Mouse (Mus musculus) MEL (cell line): ENCODE results near the gene Pacs1. TPM values are rescaled to one million over a fixed set of nuclear protein-coding genes. Genes with fewer than 3 reads are reported as not detected.
A peak's percentile ranks its signal among the peaks of the same experiment; 100 is the strongest.

Experiments
- DNase-seq: peaks from one replicate; pipeline ENCODE4 v3.0.0; 2011; ENCODE audit warnings: low read depth, low spot score
- H3K27ac ChIP-seq: 2 replicates; pipeline ENCODE4 v1.5.1; 2012; ENCODE audit warnings: low read depth, mild to moderate bottlenecking, control low read depth, low read length, moderate library complexity; ENCODE audit not compliant: control insufficient read depth
- H3K27me3 ChIP-seq, 2 experiments: fragments of 150-350 bp in 1 of 2; sonication (generic) in 1 of 2; 2 replicates each; pipeline ENCODE4 v1.6.1; 2012; ENCODE audit warnings: low read length in 2 of 2, mild to moderate bottlenecking in 2 of 2, improper control_type of control experiment in 1 of 2, moderate library complexity in 1 of 2; ENCODE audit not compliant: insufficient read depth in 2 of 2, control insufficient read depth in 1 of 2
- H3K36me3 ChIP-seq, 2 experiments: 2 replicates each; pipeline ENCODE4 v1.6.1; 2012 to 2014; ENCODE audit warnings: low read length in 2 of 2, improper control_type of control experiment in 1 of 2, inconsistent platforms in 1 of 2, mild to moderate bottlenecking in 1 of 2; ENCODE audit not compliant: insufficient read depth in 2 of 2, control insufficient read depth in 1 of 2
- H3K4me1 ChIP-seq, 2 experiments: fragments of 150-350 bp in 1 of 2; sonication (generic) in 1 of 2; 2 replicates each; pipeline ENCODE4 v1.6.1; 2012; ENCODE audit warnings: low read length in 2 of 2, improper control_type of control experiment in 1 of 2, mild to moderate bottlenecking in 1 of 2; ENCODE audit not compliant: insufficient read depth in 2 of 2, control insufficient read depth in 1 of 2
- H3K4me3 ChIP-seq, 2 experiments: fragments of 150-350 bp in 1 of 2; sonication (generic) in 1 of 2; 2 replicates each; pipeline ENCODE4 v1.5.1; 2012; ENCODE audit warnings: low read depth in 2 of 2, low read length in 2 of 2, mild to moderate bottlenecking in 2 of 2, moderate library complexity in 2 of 2, control low read depth in 1 of 2, improper control_type of control experiment in 1 of 2; ENCODE audit not compliant: control insufficient read depth in 1 of 2, insufficient read depth in 1 of 2
- H3K79me2 ChIP-seq: 2 replicates; pipeline ENCODE4 v1.6.1; 2012; ENCODE audit warnings: mild to moderate bottlenecking, low read length, moderate library complexity; ENCODE audit not compliant: control insufficient read depth, poor library complexity, insufficient read depth
- H3K9ac ChIP-seq: 2 replicates; pipeline ENCODE4 v1.6.1; 2012; ENCODE audit warnings: low read depth, mild to moderate bottlenecking, control low read depth, low read length, moderate library complexity; ENCODE audit not compliant: control insufficient read depth, poor library complexity, severe bottlenecking
- H3K9me3 ChIP-seq: fragments of 150-350 bp; sonication (generic); replicated peaks from 2 replicates; pipeline ENCODE4 v1.6.1; 2012; ENCODE audit warnings: mild to moderate bottlenecking, low read length, improper control_type of control experiment, moderate library complexity; ENCODE audit not compliant: insufficient read depth
- CHD2 ChIP-seq: IDR thresholded peaks from 2 replicates; pipeline ENCODE4 v1.6.1; 2011; ENCODE audit warnings: low read length, improper control_type of control experiment
- CTCF ChIP-seq, 3 experiments: IDR thresholded peaks in 2 of 3; conservative IDR thresholded peaks in 1 of 3; 2 replicates each; pipeline ENCODE4 v1.5.1; 2011 to 2012; ENCODE audit warnings: low read length in 3 of 3, low read depth in 2 of 3, mild to moderate bottlenecking in 2 of 3, improper control_type of control experiment in 1 of 3, inconsistent platforms in 1 of 3, mixed read lengths in 1 of 3, moderate library complexity in 1 of 3; ENCODE audit not compliant: control insufficient read depth in 1 of 3, insufficient read depth in 1 of 3, poor library complexity in 1 of 3, severe bottlenecking in 1 of 3
- E2F4 ChIP-seq: IDR thresholded peaks from 2 replicates; pipeline ENCODE4 v1.6.1; 2011; ENCODE audit warnings: low read depth, low read length, improper control_type of control experiment, borderline replicate concordance
- ELF1 ChIP-seq: IDR thresholded peaks from 2 replicates; pipeline ENCODE4 v1.6.1; 2014; ENCODE audit warnings: low read depth, mild to moderate bottlenecking, inconsistent platforms, low read length, improper control_type of control experiment, moderate library complexity
- GABPA ChIP-seq: IDR thresholded peaks from 2 replicates; pipeline ENCODE4 v1.6.1; 2012; ENCODE audit warnings: low read depth, mild to moderate bottlenecking, inconsistent platforms, low read length, improper control_type of control experiment, moderate library complexity
- HCFC1 ChIP-seq: IDR thresholded peaks from 2 replicates; pipeline ENCODE4 v1.6.1; 2012; ENCODE audit warnings: low read depth, mild to moderate bottlenecking, inconsistent platforms, low read length, improper control_type of control experiment, moderate library complexity
- JUND ChIP-seq: IDR thresholded peaks from 2 replicates; pipeline ENCODE4 v1.6.1; 2011; ENCODE audit warnings: low read depth, mild to moderate bottlenecking, improper control_type of control experiment, low read length
- KAT2A ChIP-seq: conservative IDR thresholded peaks from 2 replicates; pipeline ENCODE4 v1.6.1; 2012; ENCODE audit warnings: low read depth, low read length, improper control_type of control experiment, inconsistent platforms
- MAX ChIP-seq: IDR thresholded peaks from 2 replicates; pipeline ENCODE4 v1.6.1; 2011; ENCODE audit warnings: low read length, improper control_type of control experiment
- MAZ ChIP-seq: IDR thresholded peaks from 2 replicates; pipeline ENCODE4 v1.6.1; 2012; ENCODE audit warnings: low read depth, mild to moderate bottlenecking, inconsistent platforms, low read length, improper control_type of control experiment
- MYB ChIP-seq: IDR thresholded peaks from 2 replicates; pipeline ENCODE4 v1.6.1; 2011; ENCODE audit warnings: mild to moderate bottlenecking, low read depth, low read length, improper control_type of control experiment
- MYC ChIP-seq: IDR thresholded peaks from 2 replicates; pipeline ENCODE4 v1.6.1; 2011; ENCODE audit warnings: low read depth, mild to moderate bottlenecking, low read length, improper control_type of control experiment, moderate library complexity
- NELFE ChIP-seq: IDR thresholded peaks from 2 replicates; pipeline ENCODE4 v1.6.1; 2011; ENCODE audit warnings: low read depth, low read length, improper control_type of control experiment
- NRF1 ChIP-seq: IDR thresholded peaks from 2 replicates; pipeline ENCODE4 v1.6.1; 2014; ENCODE audit warnings: low read depth, mild to moderate bottlenecking, inconsistent platforms, low read length, improper control_type of control experiment, moderate library complexity; ENCODE audit not compliant: poor library complexity, insufficient read depth, severe bottlenecking
- POLR2AphosphoS2 ChIP-seq: IDR thresholded peaks from 2 replicates; pipeline ENCODE4 v1.6.1; 2011; ENCODE audit warnings: low read length, improper control_type of control experiment
- RAD21 ChIP-seq: IDR thresholded peaks from 2 replicates; pipeline ENCODE4 v1.6.1; 2011; ENCODE audit warnings: mild to moderate bottlenecking, low read depth, low read length, improper control_type of control experiment
- RCOR1 ChIP-seq: IDR thresholded peaks from 2 replicates; pipeline ENCODE4 v1.6.1; 2012; ENCODE audit warnings: low read depth, mild to moderate bottlenecking, inconsistent platforms, low read length, improper control_type of control experiment
- SIN3A ChIP-seq: IDR thresholded peaks from 2 replicates; pipeline ENCODE4 v1.6.1; 2012; ENCODE audit warnings: low read length, improper control_type of control experiment, inconsistent platforms
- SMC3 ChIP-seq: IDR thresholded peaks from 2 replicates; pipeline ENCODE4 v1.6.1; 2011; ENCODE audit warnings: low read depth, low read length, improper control_type of control experiment
- TCF12 ChIP-seq: IDR thresholded peaks from 2 replicates; pipeline ENCODE4 v1.6.1; 2014; ENCODE audit warnings: low read depth, mild to moderate bottlenecking, inconsistent platforms, low read length, improper control_type of control experiment, moderate library complexity
- ZC3H11A ChIP-seq: IDR thresholded peaks from 2 replicates; pipeline ENCODE4 v1.6.1; 2012; ENCODE audit warnings: low read depth, mild to moderate bottlenecking, inconsistent platforms, low read length, improper control_type of control experiment
- ZKSCAN1 ChIP-seq: IDR thresholded peaks from 2 replicates; pipeline ENCODE4 v1.6.1; 2012; ENCODE audit warnings: low read depth, mild to moderate bottlenecking, inconsistent platforms, low read length, improper control_type of control experiment, moderate library complexity
- polyA plus RNA-seq, 2 experiments: library from polyadenylated mRNA; stranded (reverse) in 1 of 2; unstranded in 1 of 2; fragments of >175 nt in 1 of 2; fragments of >200 nt in 1 of 2; gene quantifications; 2 replicates each; pipeline versions ENCODE4 v1.2.1 to v1.2.4; 2012; ENCODE audit warnings: low replicate concordance in 2 of 2, low read depth in 1 of 2; ENCODE audit not compliant: insufficient read length in 2 of 2, insufficient read depth in 1 of 2, missing spikeins in 1 of 2
- total RNA-seq: library from RNA; depleted of rRNA; stranded (reverse); fragments of 300-350 nt; gene quantifications from 2 replicates; pipeline ENCODE4 v1.2.3, GENCODE M21; 2012

Pacs1 gene
- total and polyA plus RNA-seq, 3 experiments, result 5.7 to 19.9 TPM; not detected in 1

- H3K36me3 ChIP-seq, result no peaks in the 10 kb centered on the region
- no peaks in the 10 kb centered on the region for H3K9me3 ChIP-seq
- H3K27ac ChIP-seq, result no peak overlapping the region
- H3K79me2 ChIP-seq, result no peaks in the 10 kb centered on the region
- no peak overlapping the region for H3K9ac ChIP-seq
- DNase-seq, result peak; percentile 56
- no peaks in the 10 kb centered on the region for H3K4me1 ChIP-seq
- no peaks in the 10 kb centered on the region for H3K27me3 ChIP-seq
- TF ChIP-seq MYC (no peak), RCOR1 (no peak), JUND (no peak), POLR2AphosphoS2 (no peak), SMC3 (peak; percentile 68), E2F4 (no peak), SIN3A (peak; percentile 31; the same call in 1 of the 2 replicates), MAX (no peak), MYB (no peak), TCF12 (no peak), GABPA (no peak), NRF1 (no peak), ZC3H11A (peak; percentile 63), RAD21 (peak; percentile 83), CTCF (IDR thresholded peaks at IDR 0.05 in 2 of 3, conservative IDR thresholded peaks at IDR 0.05 in 1 of 3; ENCODE audit: control insufficient read depth in 1 of 3, insufficient read depth in 1 of 3, low read depth in 2 of 3, low read length in 3 of 3, poor library complexity in 1 of 3, severe bottlenecking in 1 of 3) (peak; percentile 37 to 85 (median 65)), ELF1 (no peak)
- no peak overlapping the region for H3K4me3 ChIP-seq
Measured at GRCm38 (mm10) chr19:5139640-5140039, 133.3 kb downstream of the Pacs1 start.

GRCm38 (mm10) chr19:5131237-5131636, 141.7 kb downstream of the Pacs1 start:
- Histone ChIP-seq H3K79me2 (no peaks in the 10 kb centered on the region), H3K36me3 (no peaks in the 10 kb centered on the region), H3K4me1 (no peaks in the 10 kb centered on the region), H3K9ac (no peak overlapping the region), H3K4me3 (no peak overlapping the region), H3K9me3 (no peaks in the 10 kb centered on the region), H3K27ac (no peak overlapping the region), H3K27me3 (no peaks in the 10 kb centered on the region)
- DNase-seq, result no peak
- TF ChIP-seq SMC3 (no peak), CHD2 (no peak), NRF1 (no peak), ZKSCAN1 (no peak), MAZ (no peak), CTCF (IDR thresholded peaks at IDR 0.05 in 2 of 3, conservative IDR thresholded peaks at IDR 0.05 in 1 of 3; ENCODE audit: control insufficient read depth in 1 of 3, insufficient read depth in 1 of 3, low read depth in 2 of 3, low read length in 3 of 3, poor library complexity in 1 of 3, severe bottlenecking in 1 of 3) (no peak), KAT2A (no peak), NELFE (no peak), HCFC1 (no peak)
